Mouse (Mus musculus) C2C12 (cell line): ENCODE results near the gene Syne3.

Experiments
- CEBPB ChIP-seq: IDR thresholded peaks from one replicate; pipeline ENCODE4 v1.6.1; 2011; ENCODE audit warnings: low read depth, mild to moderate bottlenecking, control low read depth, moderate library complexity
- CTCF ChIP-seq: IDR thresholded peaks from one replicate; pipeline ENCODE4 v1.5.1; 2011; ENCODE audit not compliant: control insufficient read depth, insufficient read depth, insufficient read length
- MAX ChIP-seq: IDR thresholded peaks from one replicate; pipeline ENCODE4 v1.6.1; 2011; ENCODE audit warnings: mild to moderate bottlenecking, control low read depth
- MYOG ChIP-seq: IDR thresholded peaks from one replicate; pipeline ENCODE4 v1.6.1; 2011; ENCODE audit not compliant: control insufficient read depth, insufficient read length; ENCODE audit errors: extremely low read depth

GRCm38 (mm10) chr12:104924546-104924945, 85.1 kb downstream of the Syne3 start:
- TF ChIP-seq CTCF (no peak), MYOG (no peak), CEBPB (no peak), MAX (no peak)
